Mouse (Mus musculus): ENCODE results near the gene Fam163a. TPM values are rescaled to one million over a fixed set of nuclear protein-coding genes. Genes with fewer than 3 reads are reported as not detected.

Fam163a gene
- polyA plus RNA-seq, 1 experiment from 2014 or later = 1.0 TPM

- no peak overlapping the region for H3K4me3 ChIP-seq (replicated peaks)
- 0 out of 2 replicates have a peak, but pooled peaks cover 4% of the 10 kb centered on the region for H3K9me3 ChIP-seq
- H3K36me3 ChIP-seq = no peaks in the 10 kb centered on the region
- 91% methylated on average over 3 of the region's 3 CpGs for WGBS
- no peak overlapping the region for H3K9ac ChIP-seq (replicated peaks)
- peaks cover 47% of the 10 kb centered on the region for H3K27me3 ChIP-seq
- H3K27ac ChIP-seq = no peak overlapping the region
- H3K4me2 ChIP-seq = no peak overlapping the region
- ATAC-seq (ENCODE audit: insufficient number of reproducible peaks, insufficient read depth, low FRiP score, low TSS enrichment, low read depth) = no peak
- H3K4me1 ChIP-seq (replicated peaks) = peaks cover 14% of the 10 kb centered on the region
Measured at GRCm38 (mm10) chr1:156201069-156201468, 3.8 kb downstream of the Fam163a start.

GRCm38 (mm10) chr1:156197588-156197987 lies 7.2 kb downstream of the Fam163a start:
- H3K9ac ChIP-seq (replicated peaks) = no peak overlapping the region
- no peak for ATAC-seq (ENCODE audit: insufficient number of reproducible peaks, insufficient read depth, low FRiP score, low TSS enrichment, low read depth)
- peaks cover 8% of the 10 kb centered on the region; the same call in 1 of the 2 replicates for H3K4me1 ChIP-seq (replicated peaks)
- 0 out of 2 replicates have a peak, but pooled peaks cover 4% of the 10 kb centered on the region for H3K9me3 ChIP-seq
- H3K36me3 ChIP-seq = no peaks in the 10 kb centered on the region
- peaks cover 12% of the 10 kb centered on the region for H3K27me3 ChIP-seq
- no peak overlapping the region for H3K4me2 ChIP-seq
- H3K27ac ChIP-seq = no peak overlapping the region
- WGBS = 62% methylated on average over 4 of the region's 4 CpGs
- H3K4me3 ChIP-seq (replicated peaks) = no peak overlapping the region

- 41% methylated on average over 7 of the region's 7 CpGs for WGBS
- no peak for ATAC-seq (ENCODE audit: insufficient number of reproducible peaks, insufficient read depth, low FRiP score, low TSS enrichment, low read depth)
- H3K9me3 ChIP-seq = no peaks in the 10 kb centered on the region
Measured at GRCm38 (mm10) chr1:156193292-156193691, 11.5 kb downstream of the Fam163a start.

GRCm38 (mm10) chr1:156192853-156193252 lies 12.0 kb downstream of the Fam163a start:
- WGBS = 74% methylated on average over 7 of the region's 7 CpGs

More at GRCm38 (mm10) chr1:156193292-156193691, 11.5 kb downstream of the Fam163a start:
- H3K4me1 ChIP-seq (replicated peaks) = peaks cover 17% of the 10 kb centered on the region; the same call in 1 of the 2 replicates
- H3K4me3 ChIP-seq (replicated peaks) = no peak overlapping the region
- H3K27me3 ChIP-seq = 0 out of 2 replicates have a peak, but pooled peaks cover 3% of the 10 kb centered on the region
- H3K36me3 ChIP-seq = no peaks in the 10 kb centered on the region
- H3K4me2 ChIP-seq = no peak overlapping the region
- H3K9ac ChIP-seq (replicated peaks) = no peak overlapping the region
- H3K27ac ChIP-seq = no peak overlapping the region

GRCm38 (mm10) chr1:156186646-156187045 lies 18.2 kb downstream of the Fam163a start:
- Histone ChIP-seq H3K4me3 (replicated peaks) (no peak overlapping the region), H3K4me1 (replicated peaks) (peaks cover 31% of the 10 kb centered on the region), H3K27ac (no peak overlapping the region), H3K9me3 (peaks cover 5% of the 10 kb centered on the region; the same call in 1 of the 2 replicates), H3K4me2 (no peak overlapping the region), H3K36me3 (no peaks in the 10 kb centered on the region), H3K27me3 (no peaks in the 10 kb centered on the region), H3K9ac (replicated peaks) (no peak overlapping the region)
- WGBS = 94% methylated on average over 3 of the region's 3 CpGs
- no peak for ATAC-seq (ENCODE audit: insufficient number of reproducible peaks, insufficient read depth, low FRiP score, low TSS enrichment, low read depth)

More at GRCm38 (mm10) chr1:156192853-156193252, 12.0 kb downstream of the Fam163a start:
- Histone ChIP-seq H3K9ac (replicated peaks) (no peak overlapping the region), H3K36me3 (no peaks in the 10 kb centered on the region), H3K4me3 (replicated peaks) (no peak overlapping the region), H3K4me2 (no peak overlapping the region), H3K27ac (no peak overlapping the region), H3K9me3 (no peaks in the 10 kb centered on the region), H3K27me3 (0 out of 2 replicates have a peak, but pooled peaks cover 3% of the 10 kb centered on the region), H3K4me1 (replicated peaks) (peaks cover 17% of the 10 kb centered on the region; the same call in 1 of the 2 replicates)
- ATAC-seq (ENCODE audit: insufficient number of reproducible peaks, insufficient read depth, low FRiP score, low TSS enrichment, low read depth) = no peak

GRCm38 (mm10) chr1:156184158-156184571 lies 20.7 kb downstream of the Fam163a start:
- Histone ChIP-seq H3K36me3 (no peaks in the 10 kb centered on the region), H3K9me3 (peaks cover 5% of the 10 kb centered on the region; the same call in 1 of the 2 replicates), H3K27me3 (no peaks in the 10 kb centered on the region), H3K4me3 (replicated peaks) (no peak overlapping the region), H3K4me2 (0 out of 2 replicates have a peak overlapping the region, but pooled peaks have one; percentile 9), H3K4me1 (replicated peaks) (peaks cover 29% of the 10 kb centered on the region), H3K9ac (replicated peaks) (no peak overlapping the region), H3K27ac (0 out of 2 replicates have a peak overlapping the region, but pooled peaks have one; percentile 31)
- WGBS = 6% methylated on average over 11 of the region's 11 CpGs
- ATAC-seq (ENCODE audit: insufficient number of reproducible peaks, insufficient read depth, low FRiP score, low TSS enrichment, low read depth) = no peak

- ATAC-seq (ENCODE audit: insufficient number of reproducible peaks, insufficient read depth, low FRiP score, low TSS enrichment, low read depth) = no peak
- H3K9ac ChIP-seq (replicated peaks) = no peak overlapping the region
- WGBS = 42% methylated on average over 6 of the region's 6 CpGs
- no peaks in the 10 kb centered on the region for H3K27me3 ChIP-seq
- no peak overlapping the region for H3K4me2 ChIP-seq
- no peak overlapping the region for H3K4me3 ChIP-seq (replicated peaks)
- no peak overlapping the region; the same call in 1 of the 2 replicates for H3K27ac ChIP-seq
- no peaks in the 10 kb centered on the region for H3K36me3 ChIP-seq
- peaks cover 5% of the 10 kb centered on the region; the same call in 1 of the 2 replicates for H3K9me3 ChIP-seq
- H3K4me1 ChIP-seq (replicated peaks) = peaks cover 29% of the 10 kb centered on the region
Measured at GRCm38 (mm10) chr1:156183176-156183958, 21.5 kb downstream of the Fam163a start.

GRCm38 (mm10) chr1:156179875-156180274 lies 25.0 kb downstream of the Fam163a start:
- H3K27ac ChIP-seq = no peak overlapping the region

GRCm38 (mm10) chr1:156168737-156169136 lies 36.1 kb downstream of the Fam163a start:
- no peak for ATAC-seq (ENCODE audit: insufficient number of reproducible peaks, insufficient read depth, low FRiP score, low TSS enrichment, low read depth)
- Histone ChIP-seq H3K27ac (no peak overlapping the region), H3K4me1 (replicated peaks) (no peaks in the 10 kb centered on the region), H3K4me2 (no peak overlapping the region), H3K27me3 (no peaks in the 10 kb centered on the region), H3K9me3 (peaks cover 8% of the 10 kb centered on the region; the same call in 1 of the 2 replicates), H3K4me3 (replicated peaks) (no peak overlapping the region), H3K9ac (replicated peaks) (0 out of 2 replicates have a peak overlapping the region, but pooled peaks have one; percentile 2), H3K36me3 (no peaks in the 10 kb centered on the region)
- WGBS = 60% methylated on average over 6 of the region's 6 CpGs

More at GRCm38 (mm10) chr1:156179875-156180274, 25.0 kb downstream of the Fam163a start:
- ATAC-seq (ENCODE audit: insufficient number of reproducible peaks, insufficient read depth, low FRiP score, low TSS enrichment, low read depth) = no peak
- Histone ChIP-seq H3K9ac (replicated peaks) (no peak overlapping the region), H3K4me2 (no peak overlapping the region), H3K9me3 (no peaks in the 10 kb centered on the region), H3K4me1 (replicated peaks) (peaks cover 29% of the 10 kb centered on the region), H3K4me3 (replicated peaks) (no peak overlapping the region), H3K36me3 (no peaks in the 10 kb centered on the region), H3K27me3 (no peaks in the 10 kb centered on the region)
- 43% methylated on average over 11 of the region's 11 CpGs for WGBS

GRCm38 (mm10) chr1:156116770-156117169 lies 88.1 kb downstream of the Fam163a start:
- ATAC-seq (ENCODE audit: insufficient number of reproducible peaks, insufficient read depth, low FRiP score, low TSS enrichment, low read depth) = no peak
- no peak overlapping the region for H3K9ac ChIP-seq (replicated peaks)
- no peaks in the 10 kb centered on the region for H3K36me3 ChIP-seq
- H3K9me3 ChIP-seq = no peaks in the 10 kb centered on the region
- H3K4me1 ChIP-seq (replicated peaks) = peaks cover 6% of the 10 kb centered on the region
- H3K27me3 ChIP-seq = peaks cover 1% of the 10 kb centered on the region; the same call in 1 of the 2 replicates
- H3K4me2 ChIP-seq = no peak overlapping the region
- no peak overlapping the region for H3K4me3 ChIP-seq (replicated peaks)
- 45% methylated on average over 3 of the region's 3 CpGs for WGBS
- no peak overlapping the region for H3K27ac ChIP-seq

- Histone ChIP-seq H3K4me2 (no peak overlapping the region), H3K9me3 (no peaks in the 10 kb centered on the region), H3K4me1 (replicated peaks) (peaks cover 10% of the 10 kb centered on the region), H3K27ac (no peak overlapping the region), H3K4me3 (replicated peaks) (no peak overlapping the region), H3K27me3 (peaks cover 7% of the 10 kb centered on the region; the same call in 1 of the 2 replicates), H3K9ac (replicated peaks) (no peak overlapping the region), H3K36me3 (no peaks in the 10 kb centered on the region)
- no peak for ATAC-seq (ENCODE audit: insufficient number of reproducible peaks, insufficient read depth, low FRiP score, low TSS enrichment, low read depth)
- 78% methylated on average over 8 of the region's 8 CpGs for WGBS
Measured at GRCm38 (mm10) chr1:156113884-156114499, 90.8 kb downstream of the Fam163a start.

Measured in limb, embryonic 12.5 days (tissue).